Mouse (Mus musculus) 3T3-L1 (cell line): ENCODE results near the gene Lhfp.

Source experiments
- DNase-seq: peaks from one replicate; pipeline ENCODE4 v3.0.0-alpha.2; 2015; ENCODE audit warnings: low read depth, low spot score

Lhfp gene

DNA sequence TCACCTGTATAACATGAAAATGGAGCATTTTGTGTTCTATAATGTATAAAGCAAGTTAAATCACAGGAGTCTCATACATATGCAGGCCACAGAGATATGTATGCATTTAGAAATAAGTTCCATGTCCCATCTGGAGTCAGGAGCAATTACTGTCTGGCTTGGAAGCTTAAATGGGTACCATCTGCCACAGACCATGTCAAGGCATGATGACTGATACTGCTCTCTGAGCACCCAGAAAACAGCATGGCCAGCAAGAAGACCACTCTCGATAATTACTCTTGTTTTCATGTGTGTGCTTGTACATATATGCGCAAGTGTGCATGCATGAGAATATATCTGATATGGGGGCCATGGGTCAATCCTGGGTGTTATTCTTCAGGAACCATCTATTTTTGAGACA is 269.3 kb downstream of the Lhfp start:
- DNase-seq = no peak
